Mouse (Mus musculus): Measurements from ENCODE around the gene Gucy2g.
"Not testable (repeated sequence)": the region's sequence is repeated elsewhere in the genome, so short reads cannot be mapped to it uniquely, and the experiment has no call there.

Gene Gucy2g

GRCm38 (mm10) chr19:55207205-55207604 lies 33.8 kb downstream of the Gucy2g start:
- DNase-seq (ENCODE audit: low spot score): no peak

- DNase-seq (ENCODE audit: low spot score): peak; percentile 61
These were observed 34.4 kb downstream of the Gucy2g start for GRCm38 (mm10) chr19:55206482-55207138.

- DNase-seq (ENCODE audit: low spot score): peak; percentile 53
These were observed 42.7 kb downstream of the Gucy2g start for GRCm38 (mm10) chr19:55198303-55198702.

- DNase-seq (ENCODE audit: low spot score): no peak
These were observed 45.5 kb downstream of the Gucy2g start for GRCm38 (mm10) chr19:55195574-55195973.

- DNase-seq (ENCODE audit: low spot score): no peak
These were observed 46.4 kb downstream of the Gucy2g start for GRCm38 (mm10) chr19:55194520-55195170.

GRCm38 (mm10) chr19:55193717-55194394 lies 47.2 kb downstream of the Gucy2g start:
- no peak for DNase-seq (ENCODE audit: low spot score)

GRCm38 (mm10) chr19:55192254-55192945 lies 48.6 kb downstream of the Gucy2g start:
- no peak for DNase-seq (ENCODE audit: low spot score)

GRCm38 (mm10) chr19:55191596-55191995 lies 49.4 kb downstream of the Gucy2g start:
- DNase-seq (ENCODE audit: low spot score): no peak

- DNase-seq (ENCODE audit: low spot score): no peak
These were observed 51.0 kb downstream of the Gucy2g start for GRCm38 (mm10) chr19:55190065-55190464.

- no peak for DNase-seq (ENCODE audit: low spot score)
These were observed 55.4 kb downstream of the Gucy2g start for GRCm38 (mm10) chr19:55185651-55186050.

GRCm38 (mm10) chr19:55185074-55185473 lies 56.0 kb downstream of the Gucy2g start:
- no peak for DNase-seq (ENCODE audit: low spot score)

GRCm38 (mm10) chr19:55184442-55184841 lies 56.6 kb downstream of the Gucy2g start:
- no peak for DNase-seq (ENCODE audit: low spot score)

- no peak for DNase-seq (ENCODE audit: low spot score)
These were observed 60.6 kb downstream of the Gucy2g start, which contains the start of gene Tectb for GRCm38 (mm10) chr19:55180433-55180832. Gene Tectb, plus strand, starts transcription at chr19:55180733.

- DNase-seq (ENCODE audit: low spot score): no peak
These were observed 63.9 kb downstream of the Gucy2g start for GRCm38 (mm10) chr19:55177143-55177542.

- DNase-seq (ENCODE audit: low spot score): no peak
These were observed 69.5 kb downstream of the Gucy2g start for GRCm38 (mm10) chr19:55171585-55171984.

- DNase-seq (ENCODE audit: low spot score): no peak
These were observed 70.6 kb downstream of the Gucy2g start for GRCm38 (mm10) chr19:55170399-55170798.

- not testable (repeated sequence) for DNase-seq (ENCODE audit: low spot score)
These were observed 71.8 kb downstream of the Gucy2g start for GRCm38 (mm10) chr19:55169236-55169729.

GRCm38 (mm10) chr19:55168360-55168759 lies 72.7 kb downstream of the Gucy2g start:
- DNase-seq (ENCODE audit: low spot score): no peak

GRCm38 (mm10) chr19:55167741-55168140 lies 73.3 kb downstream of the Gucy2g start:
- no peak for DNase-seq (ENCODE audit: low spot score)

- no peak for DNase-seq (ENCODE audit: low spot score)
These were observed 74.3 kb downstream of the Gucy2g start for GRCm38 (mm10) chr19:55166741-55167140.

- no peak for DNase-seq (ENCODE audit: low spot score)
These were observed 75.1 kb downstream of the Gucy2g start for GRCm38 (mm10) chr19:55165954-55166353.

GRCm38 (mm10) chr19:55165183-55165865 lies 75.7 kb downstream of the Gucy2g start:
- no peak for DNase-seq (ENCODE audit: low spot score)
